Mouse (Mus musculus): ENCODE results near the gene Zmiz1. TPM values are rescaled to one million over a fixed set of nuclear protein-coding genes. Genes with fewer than 3 reads are reported as not detected.

Gene Zmiz1
- polyA plus RNA-seq (2016; fragmentation: Nextera tagmentation; extraction: Ambion mirVana), result 9.1 and 10.2 TPM in 2 replicates

GRCm38 (mm10) chr14:25459016-25459393 is at the start of gene Zmiz1:
Zmiz1 (plus strand) TSS chr14:25459185.
- WGBS (ENCODE audit: insufficient replicate concordance), result under 1% methylated on average over 42 of the region's 42 CpGs
- H3K4me3 ChIP-seq, result peak within 1 kb of the TSS; percentile 73
- peaks cover 73% of the 10 kb centered on the region for H3K4me1 ChIP-seq
- H3K36me3 ChIP-seq, result no peaks in the 10 kb centered on the region
- peak within 1 kb of the TSS; percentile 98 for H3K4me2 ChIP-seq
- H3K9me3 ChIP-seq (replicated peaks), result no peaks in the 10 kb centered on the region
- peak within 1 kb of the TSS; percentile 74 for H3K9ac ChIP-seq
- H3K27me3 ChIP-seq (replicated peaks), result peaks cover 80% of the 10 kb centered on the region
- H3K27ac ChIP-seq, result peak within 1 kb of the TSS; percentile 92
- peak; percentile 61 for ATAC-seq

GRCm38 (mm10) chr14:25411848-25412527 is 47.0 kb upstream of the Zmiz1 start:
- no peak overlapping the region for H3K9ac ChIP-seq
- no peaks in the 10 kb centered on the region for H3K27me3 ChIP-seq (replicated peaks)
- H3K9me3 ChIP-seq (replicated peaks), result no peaks in the 10 kb centered on the region
- no peak overlapping the region for H3K4me2 ChIP-seq
- no peak for ATAC-seq
- no peak overlapping the region for H3K4me3 ChIP-seq
- no peaks in the 10 kb centered on the region for H3K4me1 ChIP-seq
- no peaks in the 10 kb centered on the region for H3K36me3 ChIP-seq
- WGBS (ENCODE audit: insufficient replicate concordance), result 73% methylated on average over 9 of the region's 9 CpGs
- no peak overlapping the region for H3K27ac ChIP-seq

- no peak overlapping the region for H3K27ac ChIP-seq
- H3K36me3 ChIP-seq, result no peaks in the 10 kb centered on the region
- H3K9ac ChIP-seq, result no peak overlapping the region
- no peak for ATAC-seq
- H3K27me3 ChIP-seq (replicated peaks), result no peaks in the 10 kb centered on the region
- WGBS (ENCODE audit: insufficient replicate concordance), result 86% methylated on average over 10 of the region's 10 CpGs
- H3K4me2 ChIP-seq, result no peak overlapping the region
- H3K9me3 ChIP-seq (replicated peaks), result no peaks in the 10 kb centered on the region
- no peak overlapping the region for H3K4me3 ChIP-seq
- no peaks in the 10 kb centered on the region for H3K4me1 ChIP-seq
These were observed 46.2 kb upstream of the Zmiz1 start for GRCm38 (mm10) chr14:25412811-25413210.

GRCm38 (mm10) chr14:25413510-25413909 is 45.5 kb upstream of the Zmiz1 start:
- Histone ChIP-seq H3K4me2 (no peak overlapping the region), H3K27ac (no peak overlapping the region), H3K27me3 (replicated peaks) (no peaks in the 10 kb centered on the region), H3K4me3 (no peak overlapping the region), H3K4me1 (no peaks in the 10 kb centered on the region), H3K9me3 (replicated peaks) (no peaks in the 10 kb centered on the region), H3K9ac (no peak overlapping the region), H3K36me3 (no peaks in the 10 kb centered on the region)
- WGBS (ENCODE audit: insufficient replicate concordance), result 55% methylated on average over 3 of the region's 3 CpGs
- ATAC-seq, result no peak

GRCm38 (mm10) chr14:25414115-25414514 is 44.9 kb upstream of the Zmiz1 start:
- Histone ChIP-seq H3K36me3 (no peaks in the 10 kb centered on the region), H3K9me3 (replicated peaks) (no peaks in the 10 kb centered on the region), H3K27me3 (replicated peaks) (0 out of 2 replicates have a peak, but pooled peaks cover 4% of the 10 kb centered on the region), H3K4me2 (no peak overlapping the region), H3K4me1 (no peaks in the 10 kb centered on the region), H3K9ac (no peak overlapping the region), H3K27ac (no peak overlapping the region), H3K4me3 (no peak overlapping the region)
- ATAC-seq, result no peak
- WGBS (ENCODE audit: insufficient replicate concordance), result 48% methylated on average over 4 of the region's 4 CpGs

GRCm38 (mm10) chr14:25420001-25420690 is 38.8 kb upstream of the Zmiz1 start:
- H3K4me1 ChIP-seq, result peaks cover 47% of the 10 kb centered on the region
- H3K4me2 ChIP-seq, result no peak overlapping the region
- H3K4me3 ChIP-seq, result no peak overlapping the region
- WGBS (ENCODE audit: insufficient replicate concordance), result 67% methylated on average over 7 of the region's 7 CpGs
- no peak overlapping the region for H3K9ac ChIP-seq
- no peak for ATAC-seq
- peaks cover 11% of the 10 kb centered on the region; the same call in 1 of the 2 replicates for H3K27me3 ChIP-seq (replicated peaks)
- no peak overlapping the region for H3K27ac ChIP-seq
- no peaks in the 10 kb centered on the region for H3K36me3 ChIP-seq
- no peaks in the 10 kb centered on the region for H3K9me3 ChIP-seq (replicated peaks)

GRCm38 (mm10) chr14:25420987-25421386 is 38.0 kb upstream of the Zmiz1 start:
- Histone ChIP-seq H3K27ac (peak overlapping the region; percentile 28; the same call in 1 of the 2 replicates), H3K9ac (no peak overlapping the region), H3K4me3 (no peak overlapping the region), H3K4me2 (no peak overlapping the region), H3K4me1 (peaks cover 49% of the 10 kb centered on the region), H3K36me3 (no peaks in the 10 kb centered on the region), H3K27me3 (replicated peaks) (peaks cover 12% of the 10 kb centered on the region; the same call in 1 of the 2 replicates), H3K9me3 (replicated peaks) (no peaks in the 10 kb centered on the region)
- no peak for ATAC-seq
- 75% methylated on average over 1 of the region's 1 CpGs for WGBS (ENCODE audit: insufficient replicate concordance)

- ATAC-seq, result no peak
- peaks cover 49% of the 10 kb centered on the region for H3K4me1 ChIP-seq
- no peaks in the 10 kb centered on the region for H3K9me3 ChIP-seq (replicated peaks)
- H3K27me3 ChIP-seq (replicated peaks), result peaks cover 12% of the 10 kb centered on the region; the same call in 1 of the 2 replicates
- H3K9ac ChIP-seq, result no peak overlapping the region
- no peak overlapping the region for H3K4me3 ChIP-seq
- no peak overlapping the region for H3K4me2 ChIP-seq
- 53% methylated on average over 13 of the region's 13 CpGs for WGBS (ENCODE audit: insufficient replicate concordance)
- H3K27ac ChIP-seq, result no peak overlapping the region
- no peaks in the 10 kb centered on the region for H3K36me3 ChIP-seq
These were observed 37.4 kb upstream of the Zmiz1 start for GRCm38 (mm10) chr14:25421596-25422001.

GRCm38 (mm10) chr14:25422946-25423345 is 36.0 kb upstream of the Zmiz1 start:
- Histone ChIP-seq H3K4me2 (no peak overlapping the region), H3K4me3 (no peak overlapping the region), H3K27ac (no peak overlapping the region), H3K4me1 (peaks cover 49% of the 10 kb centered on the region), H3K27me3 (replicated peaks) (peaks cover 22% of the 10 kb centered on the region), H3K9me3 (replicated peaks) (no peaks in the 10 kb centered on the region), H3K36me3 (no peaks in the 10 kb centered on the region), H3K9ac (no peak overlapping the region; the same call in 1 of the 2 replicates)
- 78% methylated on average over 1 of the region's 1 CpGs for WGBS (ENCODE audit: insufficient replicate concordance)
- no peak for ATAC-seq

GRCm38 (mm10) chr14:25423721-25424443 is 35.1 kb upstream of the Zmiz1 start:
- WGBS (ENCODE audit: insufficient replicate concordance), result 18% methylated on average over 7 of the region's 7 CpGs
- Histone ChIP-seq H3K4me3 (no peak overlapping the region), H3K9me3 (replicated peaks) (no peaks in the 10 kb centered on the region), H3K4me2 (peak overlapping the region; percentile 24), H3K27ac (no peak overlapping the region), H3K36me3 (no peaks in the 10 kb centered on the region), H3K27me3 (replicated peaks) (peaks cover 19% of the 10 kb centered on the region), H3K9ac (no peak overlapping the region; the same call in 1 of the 2 replicates), H3K4me1 (peaks cover 49% of the 10 kb centered on the region)
- ATAC-seq, result peak; percentile 78

GRCm38 (mm10) chr14:25438255-25438654 is 20.7 kb upstream of the Zmiz1 start:
- Histone ChIP-seq H3K9ac (no peak overlapping the region), H3K9me3 (replicated peaks) (no peaks in the 10 kb centered on the region), H3K4me1 (peaks cover 23% of the 10 kb centered on the region), H3K27me3 (replicated peaks) (no peaks in the 10 kb centered on the region), H3K36me3 (no peaks in the 10 kb centered on the region), H3K4me2 (no peak overlapping the region), H3K4me3 (no peak overlapping the region), H3K27ac (no peak overlapping the region)
- no peak for ATAC-seq

- H3K27me3 ChIP-seq (replicated peaks), result no peaks in the 10 kb centered on the region
- H3K9ac ChIP-seq, result no peak overlapping the region
- peaks cover 27% of the 10 kb centered on the region for H3K4me1 ChIP-seq
- WGBS (ENCODE audit: insufficient replicate concordance), result 13% methylated on average over 1 of the region's 1 CpGs
- no peak overlapping the region for H3K4me3 ChIP-seq
- H3K36me3 ChIP-seq, result no peaks in the 10 kb centered on the region
- ATAC-seq, result no peak
- H3K27ac ChIP-seq, result no peak overlapping the region
- no peaks in the 10 kb centered on the region for H3K9me3 ChIP-seq (replicated peaks)
- H3K4me2 ChIP-seq, result no peak overlapping the region
These were observed 18.9 kb upstream of the Zmiz1 start for GRCm38 (mm10) chr14:25440116-25440515.
